Mouse (Mus musculus): ENCODE results near the gene Gabrp. TPM values are rescaled to one million over a fixed set of nuclear protein-coding genes. Genes with fewer than 3 reads are reported as not detected.

Gabrp gene
- polyA plus RNA-seq (2014; fragmentation: Illumina TruSeq; extraction: RNeasy Lipid Tissue Mini Kit (QIAGEN cat#74804); ENCODE audit: low replicate concordance): not detected

DNA sequence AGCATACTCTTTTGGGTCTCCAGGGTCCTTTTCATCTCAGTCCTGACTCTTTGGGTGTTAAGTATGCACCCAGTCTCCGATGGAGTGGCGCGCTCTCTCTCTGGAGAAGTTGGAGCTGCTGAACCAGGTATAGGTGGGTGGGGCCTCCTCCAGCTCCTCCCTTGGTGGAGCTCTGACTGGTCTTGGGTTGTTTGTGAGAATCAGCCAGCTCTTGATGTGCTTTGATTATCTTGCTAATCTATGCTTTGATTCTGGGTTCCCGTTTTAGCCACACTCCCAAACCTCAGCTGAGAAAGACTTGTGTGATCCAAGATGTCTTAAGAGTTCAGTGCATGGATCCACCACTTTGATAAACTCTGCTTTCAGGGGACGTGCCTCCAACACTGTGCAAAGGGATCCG is at the start of gene Gabrp:
Gene Gabrp, minus strand, starts transcription at position 101 of the 400 bp plus-strand sequence.

GRCm38 (mm10) chr11:33598986-33599385 is 20.2 kb upstream of the Gabrp start, which contains the start of gene D130052B06Rik:
Gene D130052B06Rik, plus strand, starts transcription at chr11:33599302.

GRCm38 (mm10) chr11:33513376-33513991 is 65.3 kb downstream of the Gabrp start, which contains the start of gene Ranbp17:
Gene Ranbp17, minus strand, starts transcription at chr11:33513746.

Other genes with a start within 250 kb of the Gabrp start
- 0.26 TPM for gene Ranbp17, start 65.2 kb downstream of the Gabrp start, polyA plus RNA-seq (2014; fragmentation: Illumina TruSeq; extraction: RNeasy Lipid Tissue Mini Kit (QIAGEN cat#74804); ENCODE audit: low replicate concordance)
- not detected for gene D130052B06Rik, start 20.3 kb upstream of the Gabrp start, polyA plus RNA-seq (2014; fragmentation: Illumina TruSeq; extraction: RNeasy Lipid Tissue Mini Kit (QIAGEN cat#74804); ENCODE audit: low replicate concordance)

All from small intestine, adult 10 weeks (tissue).